Mouse (Mus musculus) embryo, embryonic 11.5 days (tissue): ENCODE measurements around the gene Snx14.

Experiments used
- DNase-seq: peaks from one replicate; pipeline ENCODE4 v3.0.0-alpha.2; 2012; ENCODE audit warnings: low read depth, low spot score

The Snx14 gene

GRCm38 (mm10) chr9:88380542-88380941, 58.2 kb downstream of the Snx14 start:
- no peak for DNase-seq

- DNase-seq = no peak
Measured at GRCm38 (mm10) chr9:88380076-88380475, 58.7 kb downstream of the Snx14 start.

GRCm38 (mm10) chr9:88379057-88379456, 59.7 kb downstream of the Snx14 start:
- DNase-seq = no peak

- no peak for DNase-seq
Measured at GRCm38 (mm10) chr9:88377483-88377882, 61.3 kb downstream of the Snx14 start.

- DNase-seq = no peak
Measured at GRCm38 (mm10) chr9:88373001-88373400, 65.8 kb downstream of the Snx14 start.

- no peak for DNase-seq
Measured at GRCm38 (mm10) chr9:88371201-88371600, 67.6 kb downstream of the Snx14 start.

GRCm38 (mm10) chr9:88369666-88370065, 69.1 kb downstream of the Snx14 start:
- no peak for DNase-seq

- no peak for DNase-seq
Measured at GRCm38 (mm10) chr9:88368476-88368875, 70.3 kb downstream of the Snx14 start.

- DNase-seq = no peak
Measured at GRCm38 (mm10) chr9:88367751-88368150, 71.0 kb downstream of the Snx14 start.

GRCm38 (mm10) chr9:88367322-88367721, 71.4 kb downstream of the Snx14 start:
- DNase-seq = no peak

- no peak for DNase-seq
Measured at GRCm38 (mm10) chr9:88366819-88367218, 71.9 kb downstream of the Snx14 start.

- DNase-seq = no peak
Measured at GRCm38 (mm10) chr9:88366308-88366707, 72.5 kb downstream of the Snx14 start.

GRCm38 (mm10) chr9:88363102-88363501, 75.7 kb downstream of the Snx14 start:
- DNase-seq = no peak

- DNase-seq = no peak
Measured at GRCm38 (mm10) chr9:88362055-88362850, 76.5 kb downstream of the Snx14 start.

GRCm38 (mm10) chr9:88361211-88361909, 77.4 kb downstream of the Snx14 start:
- no peak for DNase-seq

- no peak for DNase-seq
Measured at GRCm38 (mm10) chr9:88359140-88359539, 79.6 kb downstream of the Snx14 start.

- DNase-seq = no peak
Measured at GRCm38 (mm10) chr9:88357173-88357572, 81.6 kb downstream of the Snx14 start.

GRCm38 (mm10) chr9:88353459-88353858, 85.3 kb downstream of the Snx14 start:
- DNase-seq = no peak

GRCm38 (mm10) chr9:88352741-88353140, 86.0 kb downstream of the Snx14 start:
- DNase-seq = no peak

GRCm38 (mm10) chr9:88351163-88351562, 87.6 kb downstream of the Snx14 start:
- DNase-seq = no peak

- DNase-seq = no peak
Measured at GRCm38 (mm10) chr9:88350317-88350716, 88.4 kb downstream of the Snx14 start.

- no peak for DNase-seq
Measured at GRCm38 (mm10) chr9:88348623-88349022, 90.1 kb downstream of the Snx14 start.

- DNase-seq = no peak
Measured at GRCm38 (mm10) chr9:88346857-88347256, 91.9 kb downstream of the Snx14 start.
